Mouse (Mus musculus): ENCODE measurements at regions not wholly inside any gene's neighbourhood (a gene's known extent, or its start where the extent isn't known, plus 50 kb on each side); places are given as distances from the start of the nearest gene placed in this dataset.

DNA sequence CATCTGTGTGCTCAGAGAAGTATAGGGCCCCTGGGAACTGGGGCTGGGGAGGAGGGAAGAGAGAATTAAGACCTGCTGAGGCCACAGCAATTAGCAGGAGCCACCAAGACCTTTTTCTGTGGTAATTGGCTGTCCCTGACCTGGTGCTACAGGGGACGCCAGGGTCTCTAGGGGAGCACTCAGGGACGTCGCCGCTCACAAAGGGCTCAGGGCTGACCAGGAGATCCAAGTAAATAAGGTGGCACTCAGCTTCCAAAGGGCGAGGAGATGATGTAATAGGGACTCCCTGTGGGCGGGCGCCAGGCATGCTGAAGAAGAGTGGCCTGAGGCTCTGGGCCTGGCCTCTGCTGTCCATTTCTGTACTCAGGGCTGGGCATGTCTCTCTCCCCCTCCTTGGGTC is 363.2 kb upstream of the 3110018I06Rik start:
- DNase-seq, result no peak

DNA sequence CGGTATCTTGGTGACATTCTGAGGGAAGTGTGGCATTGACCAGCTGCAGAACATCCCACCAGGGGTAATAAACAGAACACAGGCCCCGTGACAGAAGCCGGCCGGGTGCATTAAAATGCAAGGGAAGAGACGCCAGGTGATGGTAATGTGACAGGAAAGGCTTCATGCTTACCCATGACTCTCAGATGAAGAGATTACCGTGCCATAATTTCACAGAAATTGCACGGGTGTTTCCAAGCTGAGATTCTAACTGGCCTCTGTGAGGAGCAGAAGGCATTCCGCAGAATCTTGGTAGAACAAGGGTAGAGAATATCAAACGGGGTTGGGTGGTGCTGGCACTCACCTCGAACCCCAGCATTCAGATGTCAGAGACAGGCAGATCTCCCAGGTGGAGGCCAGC is 362.4 kb upstream of the 3110018I06Rik start:
- no peak for DNase-seq

DNA sequence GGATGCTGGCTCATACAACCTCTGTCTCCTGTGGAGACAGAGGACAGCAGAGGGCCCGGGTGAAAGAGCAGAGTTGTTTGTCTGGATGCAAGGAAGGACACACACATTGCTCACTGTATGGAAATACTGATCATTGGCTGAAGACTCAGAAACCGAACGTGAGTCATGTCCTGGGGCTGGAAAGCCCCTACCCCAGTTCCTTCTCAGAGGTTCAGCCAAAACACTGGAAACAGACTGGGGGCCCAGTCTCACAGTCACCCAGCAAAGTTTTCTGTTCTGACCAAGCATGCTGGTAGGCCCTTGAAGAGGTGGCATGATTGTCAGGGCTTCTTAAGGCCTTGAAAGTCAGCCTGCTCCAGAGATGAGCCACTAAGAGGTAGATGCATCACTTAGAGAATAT is 360.8 kb upstream of the 3110018I06Rik start:
- DNase-seq, result no peak

DNA sequence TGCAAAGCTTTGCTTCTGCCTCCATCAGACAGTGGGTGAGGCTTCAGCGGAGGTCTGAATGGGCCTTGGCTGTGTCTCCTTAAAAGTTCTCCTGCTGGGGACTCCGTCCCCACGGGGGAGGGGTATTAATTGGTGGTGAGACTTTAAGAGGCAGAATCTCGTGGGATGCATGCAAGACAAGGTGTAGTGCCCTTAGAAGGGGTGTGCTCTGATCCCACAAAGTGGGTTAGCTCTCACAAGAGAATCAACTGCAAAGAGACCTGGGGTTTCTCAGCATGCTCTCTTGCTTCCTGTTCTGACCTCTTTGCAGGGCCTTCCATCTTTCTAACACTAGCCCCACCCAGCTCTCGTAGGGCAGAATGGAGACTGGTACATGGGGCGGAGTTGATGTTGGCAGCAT is 359.2 kb upstream of the 3110018I06Rik start:
- no peak for DNase-seq

DNA sequence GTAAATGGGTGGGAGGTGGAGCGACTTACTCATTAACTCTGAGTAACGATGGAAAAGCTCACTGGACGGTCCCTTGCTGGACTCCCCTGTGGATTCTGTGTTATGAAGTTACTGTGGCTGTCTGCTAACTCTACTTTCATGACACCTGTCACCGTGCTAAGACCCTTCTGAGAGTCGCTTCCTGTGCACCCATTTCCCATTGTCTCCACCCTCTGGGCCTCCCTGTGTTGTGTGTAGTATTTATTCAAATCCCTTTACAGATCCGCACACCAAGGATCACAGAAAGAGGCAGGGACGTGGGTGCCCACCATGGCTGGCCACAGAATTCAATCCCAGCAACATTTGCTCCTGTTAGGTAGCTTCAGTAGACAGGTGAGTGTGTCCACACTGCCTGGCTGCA is 357.1 kb upstream of the 3110018I06Rik start:
- no peak for DNase-seq

DNA sequence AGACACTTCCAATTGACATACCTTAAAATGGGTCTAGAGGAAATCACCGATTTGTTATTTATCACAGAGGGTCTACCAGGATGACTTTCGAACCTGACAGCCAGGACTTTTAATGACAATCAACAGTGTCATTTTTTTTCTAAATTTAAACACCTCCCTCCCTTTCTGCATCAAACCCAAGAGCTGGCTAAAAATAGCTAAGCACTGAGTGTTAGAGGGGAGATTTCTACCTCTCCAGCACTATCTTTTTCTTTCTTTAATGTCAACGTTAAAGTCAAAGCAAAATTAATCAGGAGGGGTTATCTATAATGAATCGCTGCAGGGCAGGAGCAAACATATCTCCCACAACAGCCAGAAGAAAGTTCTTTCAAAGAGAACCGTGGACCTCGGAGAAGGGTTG is 356.6 kb upstream of the 3110018I06Rik start:
- DNase-seq, result no peak

DNA sequence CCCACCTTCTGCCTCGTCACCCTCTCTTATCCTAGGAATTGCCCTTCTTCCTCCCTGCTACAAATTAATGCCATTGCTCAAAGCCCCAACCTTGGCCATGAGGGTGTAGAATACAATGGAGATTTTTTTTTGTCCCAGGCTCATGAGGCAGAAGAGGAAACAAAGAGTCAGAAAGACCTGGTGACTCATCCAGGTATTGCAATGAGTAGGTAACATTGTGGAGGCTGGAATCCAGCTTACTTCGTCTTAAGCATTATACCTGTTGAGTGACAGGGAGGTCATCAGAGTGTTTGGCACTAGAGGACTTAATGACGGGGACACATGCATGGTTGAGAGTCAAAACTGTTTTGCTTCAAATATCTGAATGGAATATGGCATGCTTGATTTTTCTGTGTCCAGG is 355.9 kb upstream of the 3110018I06Rik start:
- DNase-seq, result no peak

DNA sequence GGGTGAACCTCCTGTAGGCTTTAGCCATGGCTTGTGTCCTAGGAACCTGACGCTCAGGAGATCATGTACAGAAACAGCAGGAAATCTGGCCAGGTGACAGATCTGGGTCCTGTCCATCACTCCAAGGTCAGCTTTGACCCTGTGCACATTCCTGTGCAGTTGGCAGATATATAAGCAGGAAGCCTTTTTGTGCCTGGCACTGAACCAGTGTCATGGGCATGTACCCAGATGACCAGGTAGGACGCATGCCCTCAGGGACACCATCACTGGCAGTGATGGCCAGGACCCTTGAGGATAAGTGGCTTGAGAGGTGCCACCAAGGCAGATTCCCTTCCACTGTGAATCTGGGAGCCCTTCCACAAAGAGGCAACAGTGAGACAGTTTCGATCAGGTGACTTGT is 354.1 kb upstream of the 3110018I06Rik start:
- peak in 1 of 2 experiments; percentile 9 for DNase-seq

DNA sequence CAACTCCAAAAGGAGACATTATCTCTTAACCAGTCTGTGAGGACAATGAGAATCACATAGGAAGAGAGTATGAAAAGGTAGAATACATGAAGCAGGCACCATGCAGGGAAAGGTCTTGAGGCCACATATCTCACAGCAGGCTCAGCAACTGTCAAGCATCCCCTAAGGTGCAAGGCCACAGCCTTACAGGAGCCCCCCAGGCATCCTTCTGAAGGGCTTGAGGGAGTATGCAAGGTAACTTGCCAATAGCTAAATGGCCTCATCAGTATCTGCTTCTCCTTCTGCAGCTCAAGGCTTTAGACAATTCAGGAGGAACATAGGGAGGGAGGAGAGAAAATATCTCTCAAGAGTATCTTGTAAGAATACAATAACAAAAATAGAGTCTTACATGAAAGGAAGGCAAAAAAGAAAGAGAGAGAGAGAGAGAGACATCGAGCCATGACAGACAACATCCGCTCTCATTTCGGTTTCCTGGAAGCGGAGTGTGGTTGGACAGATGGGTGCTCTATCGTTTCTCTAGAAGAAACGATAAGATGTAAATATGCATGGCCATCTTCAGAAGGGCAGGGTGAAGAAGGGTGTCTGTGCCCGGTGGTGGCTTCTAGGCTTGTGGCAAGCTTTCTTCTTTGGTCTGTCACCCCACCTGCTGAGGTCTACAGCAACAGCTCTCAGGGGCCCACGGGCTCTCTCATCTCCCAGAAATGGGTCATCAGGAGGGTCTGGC is 349.6 kb upstream of the 3110018I06Rik start:
- DNase-seq, result no peak

DNA sequence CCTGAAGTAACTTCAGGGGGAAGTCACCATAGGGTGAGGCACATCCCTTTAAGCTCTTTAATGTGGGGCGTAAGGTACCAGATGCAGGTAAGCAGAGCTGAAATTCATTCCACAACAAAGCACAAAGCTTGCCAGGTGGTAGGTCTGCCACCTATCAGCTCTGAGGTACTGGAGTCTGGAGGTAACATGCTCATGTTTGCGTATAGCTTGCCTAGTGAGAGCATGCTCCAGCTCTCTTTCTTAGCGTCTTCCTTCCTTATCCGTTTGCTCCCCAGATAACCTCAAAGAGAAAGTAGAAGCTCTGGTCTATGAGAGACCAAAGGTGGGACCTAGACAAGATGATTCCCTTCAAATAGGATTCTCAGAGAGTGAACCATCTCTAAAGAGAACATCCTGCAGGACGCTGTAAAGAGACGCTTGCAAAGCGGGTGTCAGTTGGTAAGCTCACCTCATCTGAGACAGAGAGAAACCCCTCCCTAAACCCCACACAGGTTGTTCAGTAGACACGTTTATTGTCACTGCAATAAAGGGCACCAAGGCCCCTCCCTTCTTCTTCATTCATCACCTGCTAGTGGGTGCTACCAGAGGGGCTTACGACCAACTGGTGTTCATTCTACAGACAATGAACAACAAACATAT is 347.4 kb upstream of the 3110018I06Rik start:
- no peak for DNase-seq

DNA sequence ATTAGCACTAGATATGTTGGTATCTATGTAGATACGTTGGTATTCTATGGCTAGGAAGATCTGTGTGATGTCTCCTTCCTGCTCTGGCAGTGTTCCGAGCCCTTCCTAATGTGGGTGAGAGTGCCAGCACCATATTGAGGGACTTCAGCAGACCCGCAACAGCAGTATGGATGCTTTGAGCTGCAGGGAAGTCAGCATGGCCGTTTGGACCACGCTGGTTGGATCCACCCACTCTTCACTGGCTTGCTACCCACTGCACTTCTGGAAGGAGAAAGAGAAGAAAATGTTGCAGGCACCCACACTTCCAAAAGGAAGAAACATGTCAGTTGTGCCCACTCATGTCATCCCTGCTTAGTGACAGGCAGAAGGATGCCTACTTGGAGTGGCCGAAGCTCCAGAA is 346.2 kb upstream of the 3110018I06Rik start:
- DNase-seq, result no peak

DNA sequence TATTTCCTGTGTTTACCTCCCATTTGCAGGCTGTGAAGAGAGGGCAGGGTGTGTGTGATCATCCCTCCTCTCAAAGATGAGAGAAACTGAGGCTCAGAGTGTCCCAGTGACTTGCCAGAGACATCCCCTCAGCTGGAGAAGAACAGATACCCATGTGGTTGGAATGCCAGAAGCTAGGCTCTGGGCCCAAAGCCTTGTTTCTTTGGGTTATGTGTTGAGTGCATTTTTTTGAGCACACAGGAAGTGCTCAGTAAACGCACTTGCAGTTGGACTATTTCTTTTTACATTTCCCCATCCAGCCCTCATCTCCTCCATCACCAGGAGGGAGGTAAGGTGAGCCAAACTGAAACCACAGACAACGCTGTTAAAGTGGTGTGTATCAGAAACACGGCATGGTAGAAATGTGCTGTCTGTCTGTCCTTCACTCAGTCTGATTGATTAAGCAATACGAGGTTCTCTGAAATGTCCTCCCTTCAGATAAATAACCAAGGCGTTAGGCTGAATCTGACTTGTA is 341.8 kb upstream of the 3110018I06Rik start:
- no peak for DNase-seq

DNA sequence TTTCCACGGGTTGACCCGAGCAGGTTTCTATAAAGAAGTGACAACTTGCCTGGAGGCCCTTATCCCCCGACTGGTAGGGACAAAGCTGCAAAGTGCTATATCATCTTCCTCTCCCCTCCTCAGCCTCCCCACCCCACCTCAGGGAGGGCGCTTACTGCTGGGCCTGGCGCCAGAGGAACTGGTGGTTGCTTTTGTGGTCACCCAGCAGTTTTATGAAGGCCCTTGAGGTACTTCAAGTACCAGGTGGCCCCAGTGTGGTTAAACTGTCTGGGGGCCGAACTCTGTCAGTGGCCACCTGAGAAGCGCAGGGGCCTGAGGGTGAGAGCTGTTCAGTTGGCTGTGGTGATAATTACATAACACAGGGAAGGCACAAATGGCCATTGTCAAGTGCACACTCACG is 340.0 kb upstream of the 3110018I06Rik start:
- no peak for DNase-seq

DNA sequence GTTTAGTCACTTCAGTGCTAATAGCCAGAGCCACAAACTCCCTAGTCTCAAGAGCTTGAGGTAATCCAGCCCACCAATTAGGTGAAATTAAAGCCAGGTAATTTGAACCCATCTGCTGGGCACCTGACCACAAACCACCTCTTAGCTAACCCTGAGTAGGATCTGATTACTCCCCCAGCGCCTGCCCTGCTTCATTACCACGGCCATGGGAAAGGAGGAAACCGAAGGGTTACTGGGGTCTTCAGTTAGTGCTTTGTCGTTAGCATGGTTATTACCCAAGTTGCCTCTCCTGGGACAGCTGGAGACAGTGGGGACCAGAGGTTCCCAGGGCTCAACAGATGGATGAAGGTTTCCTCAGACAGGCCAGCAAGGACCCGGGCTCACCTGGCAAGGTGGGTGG is 337.3 kb upstream of the 3110018I06Rik start:
- no peak for DNase-seq

DNA sequence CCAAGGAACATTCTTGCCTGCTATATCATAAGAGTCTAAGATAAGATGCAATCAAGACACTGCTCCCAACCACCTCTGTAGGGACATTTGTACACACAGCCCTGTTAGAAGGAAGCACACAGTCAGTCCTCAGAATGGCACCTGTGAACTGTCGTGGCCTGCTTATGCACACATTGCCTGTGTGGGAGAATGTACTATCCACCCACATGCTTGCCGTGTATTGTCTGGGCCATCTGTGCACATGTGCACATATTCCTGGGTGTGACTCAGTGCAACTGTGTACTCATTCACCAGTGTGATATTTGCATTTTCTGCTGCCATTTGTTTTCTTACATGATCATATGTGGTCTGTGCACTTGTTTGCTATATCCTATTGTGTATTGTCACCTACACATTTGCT is 333.8 kb upstream of the 3110018I06Rik start:
- DNase-seq, result no peak

DNA sequence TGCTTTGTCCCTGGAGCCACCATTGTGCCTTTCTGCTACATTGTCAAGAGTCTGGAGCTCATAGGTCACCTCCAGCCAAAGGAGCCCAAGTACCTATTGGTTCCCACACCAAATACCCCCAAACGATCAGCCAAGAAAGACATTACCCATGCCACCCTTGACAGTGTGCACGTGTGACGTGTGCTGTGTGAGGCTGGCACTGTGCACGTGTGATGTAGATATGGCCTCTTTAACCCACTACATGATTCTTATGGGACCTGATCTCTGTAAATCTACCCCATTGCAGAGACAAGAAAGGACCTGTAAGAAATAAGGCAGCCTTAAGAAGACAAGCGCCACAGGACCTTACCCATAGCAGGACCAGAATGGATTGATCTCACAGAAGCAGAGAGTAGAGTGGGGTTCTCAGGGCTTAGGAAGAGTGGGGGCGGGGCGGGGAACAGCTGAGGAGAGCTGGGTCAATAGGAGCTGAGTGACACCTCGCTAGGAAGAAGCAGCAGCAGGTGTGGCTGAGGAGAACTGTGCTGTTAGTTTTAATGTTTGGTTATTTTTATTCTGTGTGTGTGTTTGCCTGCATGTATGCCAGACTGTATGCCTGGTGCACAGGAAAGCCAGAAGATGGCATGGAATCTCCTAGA is 331.5 kb upstream of the 3110018I06Rik start:
- DNase-seq, result no peak

DNA sequence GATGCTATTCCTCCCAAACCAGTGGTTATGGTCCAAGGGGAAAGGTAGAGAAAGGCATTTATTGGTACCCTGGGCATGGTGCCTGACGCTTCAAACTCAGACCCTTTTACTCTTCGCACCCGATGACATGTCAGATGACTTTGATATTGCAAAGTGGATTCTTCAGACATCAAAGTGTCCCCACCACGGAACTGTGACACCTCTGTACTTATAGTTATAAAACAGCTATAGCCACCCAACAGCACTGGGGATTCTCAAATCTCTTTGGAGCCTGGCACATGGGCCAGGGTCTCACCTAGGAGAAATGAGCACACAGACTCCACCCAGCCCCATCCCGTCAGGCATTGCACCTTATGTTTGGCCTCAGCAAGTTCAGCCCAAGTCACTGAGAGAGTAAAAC is 329.3 kb upstream of the 3110018I06Rik start:
- DNase-seq, result no peak

DNA sequence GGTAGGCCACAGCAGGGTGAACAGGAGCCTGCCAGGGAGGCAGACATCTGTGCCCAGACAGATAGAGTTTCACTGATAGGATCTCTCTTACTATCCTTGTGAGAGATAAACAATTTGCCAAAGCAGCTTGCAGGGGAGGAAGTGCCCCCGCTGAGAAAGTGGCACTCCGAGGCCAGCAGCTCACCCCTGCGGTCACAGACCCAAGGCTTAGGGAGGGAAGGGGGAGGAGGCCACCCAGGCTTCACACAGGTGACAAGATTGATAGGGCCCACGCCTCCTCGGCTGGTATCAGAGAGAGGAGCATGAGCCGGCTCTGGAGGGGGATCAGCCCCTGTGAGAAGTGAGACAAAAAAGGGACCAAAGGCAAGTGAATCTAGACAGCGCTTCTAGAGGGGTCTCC is 328.3 kb upstream of the 3110018I06Rik start:
- DNase-seq, result peak; percentile 16 to 37

DNA sequence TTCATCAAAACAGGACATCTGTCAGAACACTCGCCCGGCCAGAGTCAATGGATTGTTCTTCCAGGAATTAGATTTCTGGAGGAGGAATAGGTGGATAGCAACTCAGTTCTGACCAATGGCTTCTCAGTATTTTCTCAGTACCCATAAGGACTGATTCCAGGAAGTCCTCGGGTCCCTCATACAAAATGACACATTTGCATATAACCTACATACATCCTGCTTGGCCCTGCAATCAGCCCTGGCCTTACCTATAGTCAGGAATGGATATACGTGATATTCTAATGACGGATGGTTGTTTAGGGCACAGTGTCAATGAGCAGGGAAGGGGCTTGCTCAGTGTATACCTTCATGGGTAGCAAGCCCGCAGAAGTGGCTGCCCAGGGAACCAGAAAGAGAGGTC is 327.8 kb upstream of the 3110018I06Rik start:
- no peak for DNase-seq

DNA sequence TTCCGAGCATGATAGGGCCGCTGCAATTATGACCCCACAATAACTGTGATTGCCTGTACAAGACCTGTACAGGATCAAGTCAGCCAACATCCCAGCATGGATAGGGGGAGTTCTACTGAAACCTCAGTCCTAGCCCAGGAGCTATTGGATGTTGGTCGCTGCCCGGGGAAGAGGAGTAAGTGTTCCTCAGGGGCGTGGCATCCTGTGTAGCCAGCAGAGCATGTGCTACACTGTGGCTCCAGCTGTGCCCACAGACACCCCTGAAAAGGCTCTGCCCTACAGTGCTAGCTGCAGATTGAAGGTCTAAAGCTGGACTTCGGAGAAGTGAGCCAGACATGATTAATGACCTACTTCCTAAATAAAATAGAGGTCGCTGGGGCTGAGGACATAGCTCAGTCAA is 317.5 kb upstream of the 3110018I06Rik start:
- DNase-seq, result no peak

DNA sequence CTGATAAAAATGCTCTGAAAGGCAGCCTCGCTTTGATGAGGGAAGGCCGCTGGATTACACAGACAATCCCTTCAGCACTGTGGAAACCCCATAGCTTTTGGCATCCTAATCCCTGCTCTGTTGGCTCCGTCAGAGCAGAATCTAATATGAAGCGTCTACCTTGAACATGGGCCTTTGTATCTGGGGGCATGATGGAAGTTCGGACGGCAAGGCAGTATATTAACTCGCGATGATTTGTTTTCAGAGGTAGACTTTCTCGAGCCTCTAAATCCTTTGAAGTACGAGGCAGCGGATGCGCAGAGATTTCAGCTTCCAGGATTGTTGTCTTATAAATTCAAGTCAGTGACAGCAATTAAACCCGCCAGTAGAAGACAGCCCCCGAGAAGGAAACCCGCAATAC is 316.8 kb upstream of the 3110018I06Rik start:
- DNase-seq, result no peak

DNA sequence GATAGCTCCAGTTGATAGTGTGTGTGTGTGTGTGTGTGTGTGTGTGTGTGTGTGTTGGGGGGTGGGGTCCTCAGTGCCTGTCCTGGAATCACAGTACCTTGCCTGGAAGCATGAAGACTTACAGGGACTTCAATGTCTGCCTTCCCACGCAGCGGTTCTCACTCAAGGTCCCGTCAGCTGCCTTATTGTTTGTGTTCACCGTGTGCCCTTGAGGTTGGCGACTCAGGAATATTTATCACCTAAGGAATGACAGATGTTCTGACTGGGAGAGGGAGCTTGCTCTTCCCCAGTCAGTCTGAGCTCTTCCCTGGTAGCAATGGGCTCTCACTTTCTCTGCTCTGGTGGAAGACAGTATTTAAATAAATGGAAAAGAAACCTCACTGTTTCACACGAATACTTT is 309.8 kb upstream of the 3110018I06Rik start:
- DNase-seq, result no peak

DNA sequence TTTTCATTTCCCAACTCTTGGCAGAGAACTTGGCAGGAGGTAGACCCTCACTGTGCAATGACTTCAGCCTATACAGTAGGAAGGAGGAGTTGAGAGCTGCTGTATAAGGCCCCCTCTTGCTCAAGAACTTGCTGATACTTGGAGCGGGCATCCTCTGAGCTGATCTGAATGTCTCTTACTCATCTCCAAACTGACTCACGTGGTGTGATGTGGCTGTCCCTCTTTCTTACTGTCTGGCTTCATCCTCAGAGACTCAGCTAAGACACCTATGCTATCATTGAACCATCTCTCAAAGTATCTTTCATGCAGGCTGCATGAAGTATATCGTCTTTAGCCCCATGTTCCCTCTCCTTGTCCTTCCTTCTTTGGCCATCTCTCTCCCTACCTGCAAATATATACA is 307.9 kb upstream of the 3110018I06Rik start:
- DNase-seq, result no peak

DNA sequence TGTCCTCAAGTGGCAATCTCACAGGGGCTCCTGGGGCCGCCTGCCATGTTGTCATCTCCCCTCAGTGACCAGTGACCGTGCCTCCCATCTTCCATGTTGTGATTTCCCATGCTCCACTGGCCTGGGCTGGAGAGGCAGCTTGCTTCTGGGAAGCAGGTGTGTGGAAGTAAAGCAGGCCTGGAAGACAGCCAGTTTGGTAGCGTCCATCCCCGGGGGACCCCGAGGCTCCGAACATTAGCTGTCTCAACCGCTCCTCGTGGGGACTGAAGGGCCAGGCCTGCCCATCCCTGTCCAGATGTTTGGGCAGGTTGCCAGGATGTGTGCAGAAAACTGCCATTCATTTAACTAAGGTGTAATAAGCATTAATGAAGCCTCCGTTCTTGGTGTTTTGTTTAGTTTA is 307.1 kb upstream of the 3110018I06Rik start:
- peak in 1 of 2 experiments; percentile 7 for DNase-seq

Data from cerebellum, postnatal 25 days (tissue).